Mouse (Mus musculus) left cerebral cortex, postnatal 36 days (tissue): ENCODE data around the gene Zbtb5. TPM values are rescaled to one million over a fixed set of nuclear protein-coding genes. Genes with fewer than 3 reads are reported as not detected.
A peak's percentile ranks its signal among the peaks of the same experiment; 100 is the strongest.
"Not testable (repeated sequence)": the region's sequence is repeated elsewhere in the genome, so short reads cannot be mapped to it uniquely, and the experiment has no call there.

Source experiments
- DNase-seq, 2 experiments: peaks; one replicate each; pipeline ENCODE4 v3.0.0; 2021 to 2022; ENCODE audit warnings: low spot score in 2 of 2, mixed read lengths in 1 of 2
- intact Hi-C: fragments of 180-260 bp; cut with DNase I; formaldehyde crosslinking; loops from one replicate; pipeline ENCODE4 v1.15.1; 2025
- total RNA-seq, 2 experiments: library from RNA; stranded (reverse); gene quantifications; 2 replicates each; pipeline ENCODE4 v1.2.3; 2021

The Zbtb5 gene
- 1 to 10 TPM; 8.0 to 8.8 TPM for total RNA-seq

DNA sequence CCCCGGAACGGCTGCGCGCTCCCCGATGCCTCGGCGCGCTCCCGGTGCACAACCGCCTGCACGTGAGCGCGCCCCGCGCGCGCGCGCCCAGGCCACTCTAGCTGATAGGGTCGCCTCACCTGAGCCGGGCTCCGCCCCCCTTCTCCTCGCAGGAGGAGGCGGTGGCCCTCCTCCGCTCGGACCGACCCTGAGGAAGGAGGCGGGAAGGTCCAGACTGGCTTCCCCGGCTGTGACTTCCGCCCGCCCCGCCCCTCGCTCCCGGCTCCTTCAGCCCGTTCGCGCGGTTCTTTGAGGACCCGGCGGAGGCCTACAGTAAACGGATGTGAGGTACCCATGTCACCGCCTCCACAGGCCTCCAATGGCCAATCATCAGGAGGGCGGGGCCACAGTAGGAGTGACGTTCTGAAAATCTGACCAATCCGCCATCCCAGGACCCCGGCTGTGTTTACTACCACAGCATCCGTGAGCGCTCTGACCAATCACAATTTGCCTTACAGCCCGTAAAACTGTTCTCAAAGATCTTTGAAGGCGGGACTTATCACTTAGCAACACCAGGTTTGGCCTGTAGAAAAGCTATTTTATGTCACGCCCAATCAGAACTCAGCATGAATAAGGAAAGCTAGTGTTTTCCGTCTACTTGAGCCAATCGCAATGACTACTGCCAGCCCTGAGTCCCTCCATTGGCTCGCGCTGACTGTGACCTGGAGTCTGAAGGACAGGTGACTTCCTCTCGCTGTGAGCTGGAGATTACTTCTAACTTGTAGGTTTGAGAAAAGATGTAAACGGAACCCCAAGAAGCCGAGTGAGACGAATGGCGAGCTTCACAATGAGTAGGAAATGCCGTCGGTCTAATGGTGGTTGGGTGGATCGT, at the start of gene Zbtb5:
TSS of gene Zbtb5 (minus strand) at position 308 of the 871 bp plus-strand sequence.
- intact Hi-C loops = loop anchor here (2.0 to 10.0 kb wide), 2 partner anchors 40 to 392 kb away; partner anchors contain the start of gene Slc25a51
- peak; percentile 99 to 100 for DNase-seq

DNA sequence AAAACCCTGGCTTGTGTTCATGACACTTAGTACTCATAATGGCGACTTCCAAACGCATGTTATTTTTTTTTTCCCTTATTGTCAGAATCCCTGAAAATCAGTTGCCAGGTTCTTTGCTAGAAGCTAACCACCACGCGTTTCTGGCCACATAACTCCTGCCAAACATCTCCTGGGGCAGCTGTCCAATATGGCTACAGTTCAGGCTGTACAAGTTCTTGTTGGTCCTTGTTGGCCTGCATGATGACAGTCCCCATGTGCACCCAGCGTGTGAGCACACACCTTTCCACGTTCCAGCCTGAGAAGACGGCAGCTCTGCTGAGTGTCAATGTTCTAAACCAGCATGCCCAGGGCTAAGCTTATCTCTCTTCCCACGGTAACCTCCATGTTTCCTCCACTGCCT, 43.2 kb upstream of the Zbtb5 start:
- intact Hi-C loops = no loop called here
- DNase-seq = no peak

DNA sequence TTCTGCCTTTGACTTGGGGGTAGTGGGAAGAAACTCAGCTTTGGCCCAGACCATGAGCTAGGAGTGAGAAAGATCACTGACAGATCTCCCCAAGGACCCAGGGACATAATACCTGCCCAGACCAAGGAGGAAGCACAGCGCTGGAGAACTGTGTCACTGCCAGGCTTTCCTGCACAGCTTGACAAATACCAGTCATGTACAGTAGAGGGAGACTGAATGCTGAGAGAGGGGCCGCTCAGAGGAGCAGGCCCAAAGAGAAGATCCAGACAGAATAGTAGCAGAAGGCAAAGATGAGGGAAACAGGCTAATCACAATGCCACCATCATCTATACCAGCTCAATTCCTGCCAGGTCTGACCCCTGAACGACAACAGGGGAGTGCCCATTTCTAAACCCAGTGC, 42.6 kb upstream of the Zbtb5 start:
- DNase-seq = no peak
- intact Hi-C loops = no loop called here

DNA sequence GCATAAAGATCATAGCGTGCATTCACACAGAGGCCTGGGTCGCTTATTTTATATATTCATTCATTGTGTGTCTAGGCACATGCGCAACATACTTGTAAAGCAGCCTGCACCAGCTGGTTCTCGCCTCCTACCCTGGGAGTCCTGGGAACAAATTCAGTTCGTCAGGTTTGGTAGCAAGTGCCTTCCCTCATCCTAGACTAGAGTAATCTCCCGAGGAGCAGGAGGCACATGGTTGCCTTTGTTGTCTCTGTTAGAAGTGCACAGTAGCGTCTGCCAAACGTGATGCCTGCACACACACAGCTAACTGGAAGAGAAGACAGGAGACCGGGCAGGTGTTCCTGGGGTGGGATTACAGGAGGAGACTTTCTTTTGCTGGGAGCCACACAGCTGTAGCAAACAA, 35.7 kb upstream of the Zbtb5 start:
- DNase-seq = peak; percentile 38 to 56
- intact Hi-C loops = no loop called here

DNA sequence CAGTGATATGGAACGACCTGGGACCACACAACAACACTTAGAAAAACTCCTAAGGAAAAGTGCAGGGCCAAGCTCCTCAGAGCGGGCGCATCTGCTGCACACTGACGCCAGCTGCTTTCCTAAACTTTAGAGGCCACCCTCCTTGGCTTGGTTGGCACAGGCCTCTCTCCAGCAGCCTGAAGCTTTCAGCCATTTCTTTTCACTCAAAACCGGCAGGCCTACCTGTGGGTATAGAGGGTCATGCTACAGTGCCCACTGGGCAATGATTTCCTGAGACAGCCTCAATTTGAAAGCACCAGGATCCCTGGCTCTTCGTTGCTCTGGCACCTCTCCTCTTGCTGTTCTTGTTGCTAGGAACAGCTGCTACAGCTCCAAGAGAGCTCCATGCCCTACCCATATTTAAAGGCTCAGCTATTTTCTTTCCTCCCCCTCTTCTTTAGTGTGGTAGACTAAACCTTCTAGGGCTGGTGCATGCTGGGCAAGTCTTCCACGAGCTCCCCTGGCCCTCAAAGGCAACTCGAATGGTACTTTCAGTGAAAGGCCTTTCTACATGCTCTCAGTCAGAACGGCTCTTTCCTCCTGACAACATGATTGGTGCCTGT, 35.2 kb upstream of the Zbtb5 start:
- DNase-seq = peak in 1 of 2 experiments; percentile 19
- intact Hi-C loops = no loop called here

DNA sequence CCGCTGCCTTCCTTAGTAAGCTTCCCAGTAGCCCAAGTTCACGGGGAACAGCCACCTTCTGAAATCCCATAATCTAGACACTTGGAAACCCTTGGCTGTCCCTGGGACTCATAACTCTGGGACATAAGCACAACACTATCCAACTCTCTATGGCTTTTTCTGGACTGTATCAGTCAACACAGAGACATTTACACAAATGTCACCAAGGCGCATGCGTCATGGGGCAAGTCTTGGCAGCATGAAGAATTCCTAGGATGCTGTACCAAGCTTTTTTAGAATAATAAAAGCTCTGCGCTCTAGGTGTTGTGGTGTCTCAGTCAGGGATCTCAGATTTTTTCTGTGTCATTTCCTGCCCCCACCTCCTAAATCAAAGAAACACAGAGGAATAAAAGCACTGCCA, 34.5 kb upstream of the Zbtb5 start:
- DNase-seq = no peak
- intact Hi-C loops = no loop called here

DNA sequence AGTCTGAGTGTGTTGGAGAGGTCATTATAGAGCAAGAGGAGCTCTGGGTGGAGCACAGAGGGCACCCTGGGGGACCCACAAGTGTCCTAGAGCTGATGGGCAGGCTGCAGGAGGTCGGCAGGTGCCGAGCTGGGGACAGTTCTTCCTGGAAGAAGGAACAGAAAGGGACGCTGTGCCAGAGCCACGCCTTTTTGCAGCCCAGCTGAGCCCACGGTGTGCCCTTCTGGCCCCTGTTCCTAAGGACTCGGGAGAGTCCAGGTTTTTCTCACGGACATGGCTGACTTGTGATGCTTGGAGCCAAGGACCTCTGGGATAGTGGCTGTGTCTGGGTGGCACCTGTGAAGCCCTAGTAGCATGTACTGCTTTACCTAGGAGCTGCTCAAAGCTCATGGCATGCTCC, 28.6 kb upstream of the Zbtb5 start:
- intact Hi-C loops = no loop called here
- no peak for DNase-seq

DNA sequence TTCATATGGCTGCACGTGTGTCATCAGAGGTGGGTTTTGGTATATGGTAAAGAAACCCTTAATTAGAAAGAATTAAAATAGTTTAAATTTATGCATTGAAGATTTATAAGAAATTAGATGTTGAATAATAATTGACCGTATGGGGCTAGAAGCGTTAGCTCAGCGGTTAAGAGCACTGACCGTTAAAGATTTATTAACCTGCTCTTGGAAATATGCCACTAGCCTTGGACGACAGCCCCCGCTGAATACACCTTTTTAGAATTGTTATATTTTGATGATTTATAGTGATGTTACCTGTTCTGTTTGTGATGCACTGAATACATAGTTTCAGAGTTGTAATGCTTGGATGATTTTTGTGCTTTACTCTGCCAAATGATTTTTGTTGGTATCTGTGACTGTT, 27.3 kb upstream of the Zbtb5 start:
- intact Hi-C loops, DNase-seq: not testable (repeated sequence)

DNA sequence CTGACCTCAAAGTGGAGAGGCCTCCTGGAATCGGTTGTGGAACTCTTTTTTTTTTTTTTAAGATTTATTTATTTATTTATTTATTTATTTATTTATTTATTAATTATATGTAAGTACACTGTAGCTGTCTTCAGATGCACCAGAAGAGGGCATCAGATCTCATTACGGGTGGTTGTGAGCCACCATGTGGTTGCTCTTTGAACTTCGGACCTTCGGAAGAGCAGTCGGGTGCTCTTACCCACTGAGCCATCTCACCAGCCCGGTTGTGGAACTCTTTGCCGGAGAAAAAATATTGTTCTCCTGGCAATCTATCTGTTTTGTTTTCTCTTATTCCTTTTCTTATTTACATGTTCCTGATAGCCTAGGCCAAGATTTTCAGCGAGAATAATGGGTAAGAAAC, 26.7 kb upstream of the Zbtb5 start:
- intact Hi-C loops, DNase-seq: not testable (repeated sequence)

DNA sequence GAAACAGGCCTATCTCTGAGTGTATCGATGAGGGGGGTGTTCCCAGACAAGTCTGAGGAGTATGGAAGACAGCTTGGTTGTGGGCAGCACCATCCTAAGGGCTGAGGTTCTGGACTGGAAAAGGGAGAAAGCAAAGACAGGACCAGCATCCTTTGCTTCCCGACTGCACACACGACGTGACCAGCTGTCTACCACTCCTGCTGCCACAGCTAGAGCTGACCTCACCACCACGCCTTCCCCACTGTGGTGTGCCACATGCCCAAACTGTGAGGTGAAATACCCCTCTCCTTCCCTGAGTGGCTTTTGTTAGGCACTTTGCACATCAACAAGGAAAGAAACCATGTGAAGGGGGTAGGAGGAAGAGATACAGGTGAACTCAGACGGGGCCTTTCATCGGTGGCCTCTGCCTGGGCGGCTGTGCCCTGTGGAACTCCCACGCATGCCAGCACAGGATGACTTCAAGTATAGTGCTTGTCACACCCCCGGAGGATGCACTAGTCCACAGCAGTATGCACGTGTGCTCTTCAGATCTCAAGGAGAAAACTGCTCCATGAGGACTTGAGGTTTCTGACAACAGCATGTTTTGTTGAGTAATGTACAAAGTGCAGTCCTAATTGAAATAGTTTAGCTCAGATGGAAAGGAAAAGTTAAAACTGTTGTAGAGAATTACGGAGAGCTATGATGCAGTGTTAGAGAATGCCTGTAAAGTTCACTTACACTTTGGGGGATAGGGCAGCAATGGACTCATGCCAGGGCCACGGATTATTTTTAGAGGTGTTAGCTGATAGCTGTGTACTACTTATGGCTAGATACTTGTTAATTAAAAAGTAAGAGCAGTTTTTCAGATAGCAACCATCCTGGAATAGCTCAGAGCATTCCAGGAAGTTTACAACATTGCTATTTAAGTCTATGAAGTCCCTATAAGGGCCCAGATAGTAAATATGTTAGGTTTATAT, 25.5 kb upstream of the Zbtb5 start:
- intact Hi-C loops = no loop called here

DNA sequence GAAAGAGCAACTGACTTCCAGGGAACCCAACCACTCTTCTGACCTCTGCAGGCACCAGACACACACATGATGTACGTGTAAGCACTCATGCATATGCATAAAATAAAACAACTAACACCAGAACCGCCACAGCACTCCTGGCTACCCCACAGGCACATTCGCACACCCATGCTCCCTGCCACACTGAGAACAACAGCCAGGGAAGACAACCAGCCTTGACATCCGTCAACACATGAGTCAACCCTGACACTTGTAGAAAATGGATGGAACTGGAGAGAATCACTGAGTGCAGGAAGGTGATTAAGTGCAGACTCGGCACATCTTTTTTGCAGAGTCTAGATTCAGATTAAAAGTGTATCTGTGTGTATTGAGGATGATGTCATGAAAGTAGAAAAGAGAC, 24.4 kb upstream of the Zbtb5 start:
- intact Hi-C loops = no loop called here
- no peak for DNase-seq

More for the DNA sequence above, 25.5 kb upstream of the Zbtb5 start:
- no peak for DNase-seq

DNA sequence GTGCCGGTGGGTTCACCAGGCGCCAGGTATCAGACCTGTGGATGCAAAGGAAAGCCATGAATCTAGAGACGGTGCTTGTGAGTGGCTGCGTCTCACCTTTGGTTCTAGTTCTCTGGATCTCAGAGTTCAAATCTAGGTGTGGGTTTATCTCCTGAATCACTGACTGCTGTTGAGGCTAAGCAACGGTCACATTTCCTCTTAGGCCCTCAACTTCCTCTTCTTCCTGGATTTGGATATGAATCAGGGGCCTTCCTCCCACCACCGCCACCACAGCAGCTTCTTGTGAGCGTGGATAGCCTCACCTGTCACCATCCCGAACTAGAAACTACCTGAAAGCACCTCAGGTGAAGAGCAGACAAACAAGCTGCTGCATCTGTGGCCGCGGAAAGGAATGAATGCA, 23.8 kb upstream of the Zbtb5 start:
- intact Hi-C loops = no loop called here
- DNase-seq = no peak

DNA sequence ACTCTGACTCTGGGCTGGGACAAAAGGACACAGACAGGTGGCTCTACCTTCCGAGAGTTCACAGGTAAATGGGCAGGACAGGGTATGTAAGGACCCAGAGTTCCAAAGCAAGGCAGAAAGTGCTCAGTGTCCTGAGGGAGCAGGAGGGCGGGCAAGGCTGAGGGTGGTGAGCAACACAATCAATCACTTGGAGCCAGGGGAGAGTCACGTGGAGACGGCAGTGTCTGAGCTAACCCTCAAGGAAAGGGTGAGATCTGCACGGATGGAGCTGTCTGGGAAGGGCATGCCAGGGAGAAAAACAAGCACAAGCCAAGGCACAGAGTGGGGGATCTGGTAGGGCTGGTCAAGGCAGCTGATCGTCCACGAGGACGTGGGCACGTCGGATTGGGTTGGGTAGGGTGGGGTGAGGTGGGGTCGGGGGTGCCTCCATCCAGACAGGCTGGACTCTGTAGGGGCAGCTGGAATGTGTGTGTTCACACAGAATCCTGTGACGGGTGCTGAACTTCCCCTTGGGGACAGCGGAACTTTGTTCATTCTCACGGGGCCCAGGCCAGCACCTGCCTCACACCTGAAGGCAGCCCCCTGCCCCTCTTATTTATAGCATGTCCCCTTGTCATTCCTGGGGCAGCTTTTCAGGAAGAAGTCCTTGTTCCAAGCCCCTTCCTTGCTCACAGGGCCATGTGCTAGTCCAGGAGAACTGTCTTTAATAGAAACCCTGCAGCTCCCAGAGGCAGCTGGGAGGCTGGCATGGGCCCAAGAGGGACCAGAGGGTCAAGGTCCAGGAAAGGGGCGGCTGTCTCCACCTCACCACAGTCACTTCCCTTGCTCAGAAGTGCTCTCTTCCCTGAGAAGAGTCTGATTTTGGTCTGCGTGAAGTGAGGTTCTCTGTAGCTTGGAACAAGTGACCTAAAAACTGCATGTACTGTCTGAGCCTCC, 22.7 kb upstream of the Zbtb5 start:
- intact Hi-C loops = no loop called here
- DNase-seq = no peak

DNA sequence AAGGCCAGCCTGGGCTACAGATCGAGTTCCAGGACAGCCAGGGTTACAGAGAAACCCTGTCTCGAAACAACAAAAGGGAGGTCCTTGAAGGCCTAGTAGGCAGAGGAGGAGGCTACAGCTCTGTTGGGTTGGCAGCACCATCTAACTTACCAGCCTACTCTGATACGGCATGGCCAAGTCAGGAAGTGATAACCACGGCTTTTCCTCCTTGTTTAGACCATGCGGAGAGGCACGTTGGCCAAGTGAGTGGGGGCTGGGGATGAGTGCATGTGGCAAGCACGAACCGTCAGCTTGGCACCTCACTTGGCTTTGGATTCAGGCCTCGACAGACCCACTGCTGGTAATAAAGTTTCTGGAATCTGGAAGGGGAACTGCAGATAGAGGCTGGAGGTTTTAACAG, 20.4 kb upstream of the Zbtb5 start:
- intact Hi-C loops = no loop called here
- no peak for DNase-seq

DNA sequence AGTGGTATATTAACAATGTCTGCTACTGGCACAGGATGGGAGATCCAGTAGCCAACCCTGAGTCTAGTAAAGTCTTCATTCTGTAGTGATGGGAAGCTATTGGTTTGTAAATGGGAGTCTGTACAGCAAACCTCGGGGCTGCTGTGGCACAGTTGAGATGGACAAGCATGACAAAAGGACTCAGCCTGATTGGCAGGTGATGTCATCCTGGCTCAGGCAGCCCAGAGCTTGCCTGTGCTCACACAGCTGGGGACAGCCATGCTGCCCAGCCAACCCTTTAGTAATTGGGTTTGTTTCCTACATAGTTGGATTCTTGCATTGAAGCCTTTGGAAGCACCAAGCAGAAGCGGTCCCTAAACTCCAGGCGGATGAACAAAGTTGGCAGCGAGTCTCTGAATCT, 14.2 kb upstream of the Zbtb5 start:
- intact Hi-C loops = loop anchor here (10.0 kb wide), 1 partner anchor 1108 kb away; the partner anchor contains the start of genes Ncbp1 and Tstd2
- no peak for DNase-seq

DNA sequence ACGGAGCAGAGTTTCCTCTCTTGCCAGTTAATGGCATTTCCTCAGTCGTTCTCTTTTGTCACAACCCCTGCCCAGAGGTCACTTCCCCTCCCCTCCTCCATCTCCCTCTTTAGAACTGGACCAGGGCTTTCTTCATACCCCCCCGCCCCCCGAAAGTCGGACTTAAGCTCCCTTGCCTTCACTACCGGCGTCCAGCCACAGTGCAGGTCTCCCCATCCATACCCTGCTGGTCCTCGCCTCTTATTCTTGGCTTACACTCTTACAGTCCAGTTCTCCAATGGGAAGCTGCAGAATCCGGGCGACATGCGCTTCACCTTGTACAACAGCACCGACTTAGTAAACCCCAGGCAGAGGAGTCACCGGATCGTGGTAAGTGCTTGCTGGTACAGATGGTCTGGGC, 6.8 kb upstream of the Zbtb5 start:
- intact Hi-C loops = loop anchor here (5.0 to 10.0 kb wide), 3 partner anchors 83 to 386 kb away; partner anchors contain the start of gene Slc25a51
- DNase-seq = no peak

DNA sequence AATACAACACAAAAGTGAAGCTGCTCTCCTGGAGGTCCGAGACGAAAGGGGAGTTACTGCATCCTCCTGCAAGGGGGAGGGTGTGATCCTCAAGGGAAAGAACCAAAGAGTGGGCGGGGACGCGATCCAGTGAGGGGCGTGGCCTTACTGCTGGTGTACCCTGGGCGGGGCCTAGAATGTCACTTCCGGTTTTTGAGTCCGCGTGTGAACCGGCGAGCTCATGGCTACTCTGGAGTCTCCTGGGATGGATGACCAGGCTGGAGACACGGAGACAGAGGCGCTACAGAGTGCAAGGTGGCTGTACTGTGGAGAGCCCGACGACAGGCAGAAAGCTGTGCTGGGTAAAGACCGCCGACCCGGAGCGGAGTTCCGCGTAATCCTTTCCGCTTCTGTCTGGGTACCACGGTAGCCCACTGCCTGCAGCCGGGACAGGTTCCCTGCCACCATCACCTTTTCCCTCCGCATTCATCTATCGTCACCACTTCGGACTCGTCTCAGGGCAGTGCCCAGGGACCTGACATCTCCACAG, 6.3 kb upstream of the Zbtb5 start, which contains the start of gene Polr1e:
TSS of gene Polr1e (plus strand) at position 132 of the 529 bp plus-strand sequence.
- intact Hi-C loops = loop anchor here (5.0 to 10.0 kb wide), 3 partner anchors 84 to 386 kb away; partner anchors contain the start of gene Slc25a51
- DNase-seq = peak; percentile 80 to 82

DNA sequence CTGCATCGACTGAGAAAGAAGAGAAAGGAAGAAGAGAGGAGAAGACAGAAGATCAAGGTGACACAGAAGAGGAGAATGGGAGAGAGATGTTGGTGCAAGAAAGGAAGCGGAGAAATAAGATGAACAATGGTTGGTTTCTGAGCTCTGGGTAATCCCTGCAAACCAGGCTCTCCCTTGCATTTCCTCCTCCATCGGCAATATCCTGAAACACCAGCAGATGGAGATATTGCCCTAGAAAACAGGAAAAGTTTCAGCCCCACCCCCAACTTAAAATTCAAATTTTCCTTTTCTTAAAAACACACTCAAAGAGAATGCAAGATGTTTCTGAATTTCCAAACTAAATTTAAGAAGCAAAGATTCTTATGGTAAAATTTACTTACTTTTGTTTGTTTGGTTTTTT, 3.4 kb upstream of the Zbtb5 start:
- intact Hi-C loops = loop anchor here (5.0 to 10.0 kb wide), 3 partner anchors 87 to 389 kb away; partner anchors contain the start of gene Slc25a51
- DNase-seq = peak; percentile 40 to 52
